Mouse (Mus musculus): ENCODE data around the gene Zcchc24.

The Zcchc24 gene

GRCm38 (mm10) chr14:25713443-25713842 lies 55.4 kb downstream of the Zcchc24 start:
- DNase-seq, result peak; percentile 39

GRCm38 (mm10) chr14:25711602-25712001 lies 57.2 kb downstream of the Zcchc24 start:
- peak; percentile 65 for DNase-seq

- DNase-seq, result peak; percentile 60
Observed at GRCm38 (mm10) chr14:25711177-25711576, 57.7 kb downstream of the Zcchc24 start.

GRCm38 (mm10) chr14:25710681-25711080 lies 58.2 kb downstream of the Zcchc24 start:
- no peak for DNase-seq

- no peak for DNase-seq
Observed at GRCm38 (mm10) chr14:25710073-25710472, 58.8 kb downstream of the Zcchc24 start.

- DNase-seq, result no peak
Observed at GRCm38 (mm10) chr14:25708917-25709316, 59.9 kb downstream of the Zcchc24 start.

GRCm38 (mm10) chr14:25708451-25708850 lies 60.4 kb downstream of the Zcchc24 start:
- no peak for DNase-seq

GRCm38 (mm10) chr14:25707691-25708181 lies 61.1 kb downstream of the Zcchc24 start:
- DNase-seq, result peak; percentile 68

- DNase-seq, result peak; percentile 78
Observed at GRCm38 (mm10) chr14:25701986-25702385, 66.9 kb downstream of the Zcchc24 start.

- DNase-seq, result no peak
Observed at GRCm38 (mm10) chr14:25696356-25696755, 72.5 kb downstream of the Zcchc24 start.

GRCm38 (mm10) chr14:25695059-25695458 lies 73.8 kb downstream of the Zcchc24 start:
- no peak for DNase-seq

- DNase-seq, result no peak
Observed at GRCm38 (mm10) chr14:25694569-25694897, 74.3 kb downstream of the Zcchc24 start.

GRCm38 (mm10) chr14:25693888-25694568 lies 74.8 kb downstream of the Zcchc24 start, which contains the start of gene Ppif:
Gene Ppif (plus strand): TSS chr14:25694154.
- DNase-seq, result peak; percentile 96

- no peak for DNase-seq
Observed at GRCm38 (mm10) chr14:25693271-25693887, 75.5 kb downstream of the Zcchc24 start.

- DNase-seq, result no peak
Observed at GRCm38 (mm10) chr14:25686983-25687901, 81.6 kb downstream of the Zcchc24 start.

- DNase-seq, result no peak
Observed at GRCm38 (mm10) chr14:25686216-25686945, 82.5 kb downstream of the Zcchc24 start.

- DNase-seq, result no peak
Observed at GRCm38 (mm10) chr14:25682020-25682419, 86.8 kb downstream of the Zcchc24 start.

- DNase-seq, result peak; percentile 35
Observed at GRCm38 (mm10) chr14:25679625-25680024, 89.2 kb downstream of the Zcchc24 start.

- no peak for DNase-seq
Observed at GRCm38 (mm10) chr14:25667587-25667986, 101.3 kb downstream of the Zcchc24 start.

- DNase-seq, result no peak
Observed at GRCm38 (mm10) chr14:25666668-25667376, 102.0 kb downstream of the Zcchc24 start.

GRCm38 (mm10) chr14:25665314-25665970 lies 103.4 kb downstream of the Zcchc24 start:
- DNase-seq, result no peak

Data from retina, postnatal 1 day (tissue).